Mouse (Mus musculus) megakaryocyte, adult 5-6 weeks (primary cell): ENCODE measurements around the gene Col25a1. TPM values are rescaled to one million over a fixed set of nuclear protein-coding genes. Genes with fewer than 3 reads are reported as not detected.

Source experiments
- ATAC-seq: 2 replicates; pipeline ENCODE4 v1.8.0; 2016; ENCODE audit warnings: mild to moderate bottlenecking, inconsistent platforms; ENCODE audit not compliant: poor library complexity, severe bottlenecking
- total RNA-seq, 2 experiments: library from RNA; stranded (forward) in 1 of 2; stranded (reverse) in 1 of 2; fragments of 153-499, 151-499 nt in 1 of 2; fragments of 221-1000, 200-1000 nt in 1 of 2; gene quantifications; 2 replicates each; pipeline versions ENCODE4 v1.2.3 to v1.2.4; 2015 to 2017

Gene Col25a1
- total RNA-seq, 2 experiments from 2014 or later, result 0.15 TPM; not detected in 1

DNA sequence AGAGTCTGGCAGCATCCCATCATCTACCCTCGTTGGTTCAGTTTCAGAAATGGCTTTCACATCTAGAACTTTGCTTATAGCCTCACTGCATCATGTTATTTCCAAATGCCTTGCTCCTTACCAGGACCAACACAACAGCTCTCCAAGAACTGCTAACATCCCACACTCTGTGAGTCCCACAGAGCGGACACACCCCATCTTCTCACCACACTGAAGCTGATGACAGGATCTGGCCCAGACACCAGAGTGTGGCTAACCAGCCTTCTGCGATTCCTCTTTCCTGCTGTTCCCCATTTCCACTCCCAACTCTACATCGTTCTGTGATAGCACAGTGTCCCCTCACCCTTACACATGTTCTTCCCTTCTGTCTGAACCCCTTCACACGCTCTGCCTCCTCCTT is 301.5 kb downstream of the Col25a1 start:
- peak; percentile 51; the same call in 1 of the 2 replicates for ATAC-seq

DNA sequence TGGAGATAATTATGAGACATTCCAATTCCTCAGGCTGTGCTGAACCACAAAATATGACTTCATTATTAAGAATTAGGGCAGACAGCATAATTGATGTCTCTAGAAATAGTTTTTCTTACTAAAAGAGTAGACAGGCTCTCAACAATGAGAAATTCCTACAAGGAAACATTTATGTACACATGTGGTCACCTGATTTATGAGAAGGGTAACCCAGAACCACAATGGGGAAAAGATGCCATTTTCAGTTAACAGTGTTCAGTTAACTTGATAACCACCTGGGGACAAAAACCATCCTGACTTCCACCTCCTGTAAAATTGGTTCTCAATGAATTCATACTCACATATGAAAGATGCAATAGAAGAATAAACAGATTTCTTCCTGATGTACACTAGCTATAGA is 305.7 kb downstream of the Col25a1 start:
- ATAC-seq, result no peak

DNA sequence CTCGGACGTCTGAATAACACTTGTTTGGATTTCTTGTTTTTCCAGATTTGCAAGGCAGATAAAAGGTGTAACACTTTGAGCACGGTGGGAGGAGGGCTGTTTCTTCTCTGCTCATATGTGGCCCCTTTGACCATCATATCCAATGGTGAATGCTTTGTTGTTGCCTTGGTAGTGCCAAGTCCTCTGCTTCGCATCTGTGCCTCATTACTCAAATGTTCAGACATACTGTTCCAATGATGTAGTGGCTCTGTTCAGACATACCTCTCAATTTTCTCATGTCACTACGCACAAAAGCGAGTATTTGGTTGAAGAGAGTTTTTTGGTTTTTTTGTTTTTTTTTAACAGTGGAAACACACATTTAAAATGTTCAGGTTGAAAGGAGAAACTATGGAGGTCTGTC is 308.5 kb downstream of the Col25a1 start:
- ATAC-seq, result no peak

DNA sequence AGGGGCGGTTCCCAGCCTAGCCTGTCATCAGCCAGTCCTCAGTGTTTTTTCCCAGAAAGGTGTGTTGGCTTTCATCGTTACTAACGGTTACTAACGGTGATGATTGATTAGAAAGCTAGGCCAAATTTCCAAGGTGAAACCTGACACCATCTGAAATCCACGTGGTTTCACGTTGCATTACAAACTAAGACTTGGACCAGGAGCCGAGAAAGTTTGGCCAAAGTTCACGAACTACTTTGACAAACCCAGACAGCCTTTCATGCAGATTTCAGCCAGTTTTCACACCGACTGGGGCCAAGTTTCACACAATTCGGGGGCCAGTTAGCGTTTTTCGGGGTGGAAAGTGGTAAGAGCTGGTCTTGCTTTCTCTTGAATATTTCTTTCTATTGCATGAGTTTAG is 309.4 kb downstream of the Col25a1 start:
- ATAC-seq, result no peak

DNA sequence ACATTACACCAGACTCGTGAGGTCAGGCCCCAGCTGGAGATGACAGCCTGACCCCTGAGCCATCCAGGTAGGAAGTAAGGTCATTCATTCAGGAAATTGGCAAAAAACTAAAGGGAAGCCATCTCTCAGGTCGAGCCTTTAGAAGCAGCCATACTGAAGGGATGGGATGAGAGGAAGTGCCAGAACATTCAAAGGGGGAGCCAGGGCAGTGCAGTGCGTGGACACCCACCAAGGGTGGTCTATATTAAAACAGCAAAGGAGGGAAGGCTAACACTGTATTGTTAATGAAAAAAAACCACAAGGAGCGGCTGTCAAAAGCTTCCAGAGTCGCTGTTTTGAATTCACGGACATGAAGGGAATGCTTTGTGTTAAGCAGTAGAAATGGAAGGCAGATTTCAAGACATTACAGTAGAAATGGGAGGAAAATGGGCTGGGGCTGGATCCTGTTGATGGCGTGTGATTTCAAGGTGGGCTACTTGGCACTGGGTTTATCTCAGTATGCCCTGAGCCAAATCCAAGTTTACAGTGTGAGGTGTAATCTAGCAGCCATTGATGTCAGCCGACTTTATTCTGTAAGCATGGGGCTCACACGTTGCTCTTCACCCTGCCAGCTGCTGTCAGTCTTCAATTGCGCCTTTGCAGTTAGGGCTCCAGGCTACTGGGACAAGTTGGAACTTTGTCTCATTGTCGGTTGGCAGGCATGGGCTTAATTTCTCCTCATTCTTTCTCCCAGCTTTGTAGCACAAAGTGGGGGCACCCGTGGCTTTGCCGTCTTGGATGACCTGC is 312.7 kb downstream of the Col25a1 start:
- ATAC-seq, result no peak

DNA sequence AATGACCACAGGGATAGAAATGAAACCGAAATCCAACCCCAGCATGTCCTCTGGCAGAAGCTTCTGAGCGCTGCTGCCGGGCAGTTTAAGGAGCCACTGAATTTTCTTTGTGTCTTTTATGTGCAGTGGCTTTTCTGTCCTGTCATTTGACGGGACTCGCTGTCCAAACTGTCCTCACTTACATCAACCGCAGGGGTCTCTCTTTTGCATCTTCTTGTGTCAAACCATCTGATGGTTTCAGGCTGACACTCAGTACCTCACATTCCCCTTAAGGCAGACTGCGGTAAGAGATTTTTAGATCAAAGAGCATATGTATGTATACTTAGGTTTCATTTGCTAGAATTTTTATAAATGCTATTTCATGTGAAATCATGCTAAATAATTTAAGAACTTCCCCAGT is 318.6 kb downstream of the Col25a1 start:
- ATAC-seq, result no peak

DNA sequence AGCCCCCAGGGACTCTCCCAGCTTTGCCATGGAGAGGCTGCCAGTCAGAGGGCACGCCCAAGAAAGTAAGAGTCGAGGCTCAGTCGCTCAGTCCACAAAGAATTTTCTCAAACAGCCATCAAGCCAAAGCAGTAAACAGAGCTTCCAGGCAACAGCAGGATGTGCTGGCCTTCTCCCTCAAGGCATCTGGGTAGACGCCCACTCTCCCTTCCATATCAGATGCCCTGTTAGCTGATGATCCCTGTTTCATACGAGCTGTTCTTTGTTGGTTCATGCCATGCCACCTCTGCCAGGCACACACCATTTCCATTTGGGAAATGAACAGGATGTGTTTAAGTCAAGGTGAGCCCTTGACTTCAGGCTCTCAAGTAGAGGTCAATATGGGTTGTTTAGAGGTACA is 334.1 kb downstream of the Col25a1 start:
- ATAC-seq, result no peak

DNA sequence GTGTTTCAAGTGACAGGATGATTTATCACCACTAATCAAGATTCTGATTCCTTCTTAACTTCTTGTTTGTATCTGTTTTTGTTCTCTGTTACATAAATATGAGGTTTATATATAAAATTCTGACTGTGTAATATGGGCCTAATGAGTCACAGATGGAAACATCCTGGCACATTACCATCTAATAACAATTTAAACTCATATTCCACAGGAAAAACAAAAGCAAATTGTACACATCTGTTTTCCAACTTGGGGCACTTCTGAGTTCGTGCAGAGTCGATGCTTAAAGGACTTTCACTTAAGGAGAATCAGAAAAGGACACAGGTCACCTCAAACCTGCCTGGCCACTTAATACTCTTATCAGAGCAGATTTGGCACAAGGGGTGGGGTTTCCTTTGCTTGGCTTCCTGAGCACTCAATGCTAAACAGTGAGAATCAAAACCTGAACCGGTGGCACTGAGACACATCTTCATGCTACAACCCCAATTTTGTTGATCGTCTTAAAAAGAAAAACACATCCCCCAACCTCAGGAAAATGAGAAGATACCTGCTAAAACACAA is 342.0 kb downstream of the Col25a1 start:
- ATAC-seq, result no peak

DNA sequence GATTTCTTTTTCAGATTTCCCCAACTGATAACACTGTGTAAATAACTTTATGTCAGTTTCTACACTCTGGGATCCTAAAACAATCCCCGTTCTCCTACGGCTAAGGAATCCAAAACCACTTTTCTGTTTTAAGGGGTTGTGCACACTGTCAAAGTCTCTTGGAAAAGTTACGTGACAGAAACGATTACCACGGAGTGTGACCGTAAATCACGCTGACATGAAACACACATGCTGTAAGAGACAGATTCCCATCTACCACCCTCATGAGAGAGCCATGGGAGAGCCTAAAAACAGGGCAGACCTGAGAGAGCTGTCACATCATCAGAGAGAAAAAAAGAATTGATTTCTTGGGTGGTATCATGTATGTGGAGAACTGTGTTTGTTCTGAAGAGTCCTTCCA is 342.7 kb downstream of the Col25a1 start:
- no peak for ATAC-seq

DNA sequence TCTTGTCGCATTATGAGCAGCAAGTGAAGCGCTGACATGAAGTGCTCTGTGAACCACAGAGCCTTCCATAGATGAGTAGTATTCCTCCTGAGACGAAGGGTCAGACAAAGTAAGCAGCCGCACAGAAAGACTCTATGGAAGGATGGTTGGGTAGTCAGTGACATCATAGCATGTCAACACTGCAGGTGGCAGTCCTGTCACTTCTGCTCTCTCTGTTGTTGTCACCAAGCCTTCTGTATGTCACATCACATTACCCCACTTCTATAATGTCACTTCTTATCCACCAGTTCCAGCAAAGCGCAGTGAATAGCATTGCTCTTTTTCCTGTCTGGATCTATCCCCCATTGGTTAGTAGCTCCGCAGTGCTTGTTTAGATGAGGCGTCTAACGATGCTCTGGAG is 351.2 kb downstream of the Col25a1 start:
- no peak for ATAC-seq

DNA sequence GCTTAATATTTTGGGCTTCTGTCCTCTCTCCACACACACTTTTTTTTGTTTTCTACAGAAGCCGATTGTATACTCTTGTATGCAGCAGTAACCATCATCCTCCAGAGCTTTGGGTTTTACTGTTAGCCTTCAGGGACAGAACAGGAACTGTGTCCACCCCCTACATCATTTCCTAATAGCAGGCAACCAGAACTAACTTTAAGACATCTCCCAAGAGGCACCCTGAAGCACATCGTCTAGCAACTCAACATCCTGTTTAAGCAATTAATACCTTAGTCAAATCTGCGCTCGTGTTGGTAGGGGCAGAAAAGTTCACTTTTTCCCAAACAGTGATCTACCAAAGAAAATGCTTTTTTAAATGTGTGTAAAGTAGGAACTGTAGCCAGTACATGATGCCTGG is 357.5 kb downstream of the Col25a1 start:
- ATAC-seq, result peak; percentile 92

DNA sequence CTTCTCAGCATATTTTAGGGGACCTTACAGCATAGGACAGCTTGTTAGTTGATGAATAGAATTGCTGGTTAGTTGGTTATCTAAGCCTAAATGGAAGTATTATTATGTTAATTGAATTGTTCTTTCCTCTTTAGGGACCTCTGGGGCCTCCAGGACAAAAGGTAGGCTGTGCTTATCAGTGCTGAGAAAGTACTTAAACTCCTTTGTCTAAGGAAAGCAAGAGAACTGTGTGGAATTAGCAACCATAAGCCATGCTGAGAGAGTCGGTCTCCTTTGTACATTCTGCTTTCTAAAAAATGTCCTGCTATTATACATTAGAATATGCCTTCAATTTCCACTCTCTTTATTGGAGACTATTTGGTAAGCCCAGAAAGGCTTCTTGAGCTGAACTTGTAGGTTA is 362.9 kb downstream of the Col25a1 start:
- ATAC-seq, result no peak

DNA sequence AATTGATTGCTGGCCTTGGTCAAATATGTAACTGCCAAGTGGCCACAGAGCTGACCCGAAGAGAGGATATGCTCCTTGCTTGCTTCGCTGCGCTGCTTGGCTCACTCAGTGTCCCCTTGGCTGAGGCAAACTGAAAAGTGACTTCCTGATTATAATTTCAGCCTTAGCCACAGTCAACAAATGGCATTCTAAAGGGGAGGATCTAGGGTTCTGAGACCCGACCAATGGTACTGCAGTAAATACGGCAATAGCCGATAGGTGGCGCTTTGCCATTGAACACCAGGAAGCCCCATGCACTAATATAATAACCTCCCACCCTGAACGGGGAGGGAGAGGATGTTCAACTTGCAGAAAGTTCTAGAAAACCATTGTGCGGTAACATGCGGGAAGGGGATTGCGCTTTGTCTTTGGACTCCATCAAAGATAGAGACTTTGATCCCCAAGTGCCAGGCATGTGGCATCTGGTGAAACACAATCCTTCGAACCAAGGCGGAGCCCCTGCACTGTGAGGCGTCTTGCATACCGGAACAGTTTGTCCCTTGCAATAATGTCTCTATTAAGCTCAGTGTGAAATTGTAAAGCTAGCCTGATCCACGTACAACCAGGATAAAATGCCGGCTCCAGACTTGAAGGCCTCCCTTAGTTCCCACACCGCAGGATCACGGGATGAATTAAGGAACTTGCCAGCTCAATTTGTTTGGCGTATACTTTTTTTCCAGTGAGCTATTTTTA is 363.5 kb downstream of the Col25a1 start:
- peak; percentile 33; the same call in 1 of the 2 replicates for ATAC-seq

DNA sequence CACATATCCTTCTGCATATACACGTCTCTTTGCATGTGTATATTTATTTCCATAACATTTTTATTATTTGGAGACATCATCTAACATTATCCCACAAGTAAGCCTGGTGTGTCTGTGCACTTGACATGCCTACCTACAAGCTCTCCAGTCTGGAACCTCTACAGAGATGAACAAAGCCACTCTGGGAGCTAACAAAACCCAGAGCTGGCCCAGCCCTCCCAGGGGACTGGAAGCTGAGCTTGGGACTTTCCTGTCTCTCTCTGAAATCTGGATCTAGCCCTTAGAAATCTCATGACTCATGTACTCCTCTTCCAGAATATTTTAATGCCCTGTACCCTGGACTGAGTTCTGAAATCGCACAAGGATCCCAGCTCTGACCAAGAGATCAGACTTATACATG is 365.7 kb downstream of the Col25a1 start:
- ATAC-seq, result no peak

DNA sequence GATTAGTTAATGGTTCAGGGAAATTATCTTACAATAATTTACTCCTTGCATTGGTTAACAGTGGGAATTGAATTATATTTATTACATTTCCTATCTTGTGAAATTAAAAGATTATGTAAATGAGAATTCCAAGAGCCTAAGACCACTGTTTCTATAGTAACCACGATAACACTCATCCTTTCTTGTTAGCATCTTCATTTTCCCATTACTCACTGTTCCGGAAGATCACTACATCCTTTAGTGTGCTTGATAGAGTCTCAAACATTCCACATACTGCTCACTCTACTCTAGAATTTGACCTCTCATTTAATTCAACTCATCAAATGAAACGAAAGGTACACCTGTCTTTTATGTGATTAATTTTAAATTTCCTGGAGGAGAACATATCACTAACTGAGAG is 370.4 kb downstream of the Col25a1 start:
- no peak for ATAC-seq

DNA sequence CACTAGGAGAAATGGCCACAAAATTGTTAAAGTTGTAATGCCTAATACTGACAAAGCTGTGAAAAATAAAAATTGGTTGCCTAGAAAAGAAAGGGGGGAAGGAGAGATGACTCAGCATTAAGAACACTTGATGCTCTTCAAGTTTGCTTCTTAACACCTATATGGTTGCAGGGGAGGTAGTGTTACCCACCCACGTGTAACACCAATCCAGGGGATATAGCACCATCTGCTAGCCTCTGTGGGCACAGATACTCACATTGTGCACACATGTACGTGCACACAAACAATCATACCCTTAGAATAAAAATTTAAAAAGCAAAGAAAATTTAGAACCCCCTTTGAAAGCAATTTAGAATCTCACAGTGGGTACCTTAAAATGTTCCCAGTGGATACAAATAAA is 377.0 kb downstream of the Col25a1 start:
- no peak for ATAC-seq

DNA sequence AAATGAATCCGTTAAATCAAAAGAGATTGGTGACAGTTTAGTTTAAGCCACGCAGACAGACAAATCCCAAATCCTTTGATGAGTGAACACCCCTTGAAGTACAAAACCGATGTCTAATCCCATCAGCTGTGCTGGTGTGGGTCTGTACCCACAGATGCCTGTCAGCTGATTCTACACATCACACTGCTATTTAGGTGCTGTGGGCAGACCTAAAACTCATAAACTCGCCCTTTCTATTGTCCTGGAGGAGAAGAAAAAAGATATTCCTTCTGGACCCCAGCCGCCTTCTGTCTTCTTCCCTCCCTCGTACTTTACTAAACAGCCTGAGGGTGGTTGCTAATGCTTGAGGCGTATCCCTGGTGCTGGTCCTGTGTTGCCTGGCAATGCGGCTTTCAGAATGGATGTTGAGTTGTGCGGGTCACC is 387.2 kb downstream of the Col25a1 start:
- ATAC-seq, result no peak

DNA sequence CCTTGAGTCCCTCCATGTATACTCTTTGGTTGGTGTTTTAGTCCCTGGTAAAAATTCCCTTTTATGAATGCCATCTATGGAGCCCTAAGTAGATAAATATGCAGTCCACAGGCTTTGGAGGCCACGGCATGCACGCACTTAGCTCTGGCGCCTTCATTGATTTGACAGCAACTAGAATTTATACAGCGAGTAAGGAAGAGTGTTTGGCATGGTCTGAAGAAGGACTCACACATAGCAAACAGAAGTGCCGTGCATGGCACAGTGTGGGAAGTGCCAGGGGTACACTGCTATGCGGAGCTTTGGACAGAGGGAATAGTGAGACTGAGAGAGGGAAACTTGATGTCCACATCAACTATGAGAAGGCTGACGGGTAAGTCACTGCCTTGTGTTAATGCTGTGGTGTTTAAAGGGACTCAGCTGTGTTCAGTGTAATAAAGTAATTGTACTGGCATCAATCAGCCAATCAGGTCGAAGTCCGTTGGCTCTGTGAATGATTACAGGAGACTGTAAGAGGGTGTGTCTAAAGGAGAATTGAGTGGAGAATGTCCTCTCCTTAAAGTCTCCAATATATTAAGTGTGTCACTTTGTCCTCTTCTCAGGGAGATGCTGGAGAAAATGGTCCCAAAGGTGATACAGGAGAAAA is 390.7 kb downstream of the Col25a1 start:
- ATAC-seq, result no peak

DNA sequence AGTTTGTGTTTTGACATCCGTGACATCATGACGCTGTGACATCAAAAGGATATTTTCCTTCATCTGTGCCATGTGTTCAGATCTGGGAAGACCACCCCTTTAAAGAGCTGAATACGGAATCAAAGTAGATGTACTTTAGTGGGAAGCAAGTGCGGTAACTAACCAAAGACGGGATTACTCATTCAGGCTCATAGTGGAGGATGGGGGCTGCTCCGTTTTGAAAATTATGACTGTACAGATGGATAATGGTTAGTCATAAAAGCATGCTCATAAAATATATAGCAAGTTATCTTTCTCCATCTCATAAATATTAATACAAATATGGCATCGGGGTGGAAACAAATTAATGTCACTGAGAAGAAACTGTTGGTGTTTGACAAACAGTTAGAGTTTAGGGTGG is 391.7 kb downstream of the Col25a1 start:
- no peak for ATAC-seq

DNA sequence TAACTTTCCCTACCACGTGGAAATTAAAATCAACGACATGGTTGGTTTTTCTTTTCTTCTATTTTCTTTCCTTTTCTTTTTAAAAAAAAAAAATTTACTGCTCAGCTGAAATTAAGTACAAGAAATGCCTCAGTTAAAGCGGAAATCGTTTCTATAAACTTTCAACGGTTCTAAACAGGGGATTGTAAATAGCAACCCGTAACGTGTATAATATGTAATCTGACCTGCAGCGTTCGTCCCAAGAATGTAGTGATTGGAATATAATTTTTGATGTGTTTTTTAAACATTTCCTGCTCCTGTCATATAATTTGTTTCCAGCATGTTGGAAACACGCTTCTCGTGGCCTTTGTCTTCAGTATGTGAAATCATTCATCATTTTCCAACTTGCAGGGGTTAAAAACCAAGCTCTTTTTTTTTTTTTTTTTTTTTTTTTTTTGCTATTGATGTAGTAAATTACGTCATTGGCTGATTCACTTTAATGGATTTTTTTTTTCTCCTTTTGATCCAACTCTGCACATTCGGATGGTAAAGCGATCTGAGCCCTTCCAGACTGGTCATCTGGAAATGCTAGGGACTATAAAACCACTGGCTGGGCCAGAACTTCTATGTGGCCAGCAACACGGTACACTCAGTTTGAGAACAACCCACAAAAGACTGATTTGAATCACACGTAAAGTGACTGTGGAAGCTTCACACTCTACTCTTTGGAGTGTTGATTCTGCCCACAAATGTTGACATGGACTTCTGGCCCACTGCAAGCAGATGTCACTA is 393.3 kb downstream of the Col25a1 start:
- ATAC-seq, result no peak

DNA sequence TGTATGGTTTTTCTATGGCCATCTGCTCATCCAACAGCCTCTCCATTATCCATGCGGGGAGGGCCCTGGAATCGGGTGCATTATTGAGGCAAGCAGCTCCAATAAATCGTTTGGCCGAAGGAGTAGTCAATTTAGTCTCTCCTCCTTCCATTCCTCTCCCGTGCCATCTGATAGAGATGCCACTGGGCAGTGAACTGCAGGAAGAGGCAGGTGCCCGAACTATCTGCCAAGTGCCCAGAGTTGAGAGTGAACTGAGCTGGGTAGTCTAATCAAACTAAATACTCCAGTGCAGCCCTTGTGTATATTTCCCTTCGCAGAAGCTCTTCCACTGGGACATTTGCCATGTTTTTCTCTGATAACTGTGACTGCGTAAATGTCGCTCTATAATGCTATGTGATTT is 403.7 kb downstream of the Col25a1 start:
- no peak for ATAC-seq
